Mouse (Mus musculus): ENCODE measurements around the gene Zranb1.

- TF ChIP-seq MAFK (IDR thresholded peaks at IDR 0.05; ENCODE audit: borderline replicate concordance, low read depth, low read length) = no peak
- TF ChIP-seq TCF12 (IDR thresholded peaks at IDR 0.05; ENCODE audit: low read depth, low read length) = no peak
- no peak for TF ChIP-seq SMC3 (IDR thresholded peaks at IDR 0.05; ENCODE audit: low read depth, low read length)
- TF ChIP-seq BHLHE40 (IDR thresholded peaks at IDR 0.05; ENCODE audit: borderline replicate concordance, low read depth, low read length) = no peak
- no peak for TF ChIP-seq POLR2A (IDR thresholded peaks at IDR 0.05; ENCODE audit: control insufficient read depth in 1 of 2, insufficient read depth in 1 of 2, low read depth in 1 of 2, low read length in 2 of 2, poor library complexity in 1 of 2)
- TF ChIP-seq CHD2 (IDR thresholded peaks at IDR 0.05; ENCODE audit: low read length) = no peak
- TF ChIP-seq ELF1 (IDR thresholded peaks at IDR 0.05; ENCODE audit: low read depth, low read length) = no peak
- no peak for TF ChIP-seq CHD1 (IDR thresholded peaks at IDR 0.05; ENCODE audit: low read depth, low read length)
- no peak for TF ChIP-seq CTCF (IDR thresholded peaks at IDR 0.05 in 2 of 3, conservative IDR thresholded peaks at IDR 0.05 in 1 of 3; ENCODE audit: control insufficient read depth in 1 of 3, insufficient read depth in 1 of 3, low read depth in 2 of 3, low read length in 3 of 3, poor library complexity in 1 of 3, severe bottlenecking in 1 of 3)
- TF ChIP-seq ETS1 (IDR thresholded peaks at IDR 0.05; ENCODE audit: low read depth, low read length) = no peak
- TF ChIP-seq GATA1 (IDR thresholded peaks at IDR 0.05; ENCODE audit: low read depth, low read length) = no peak
- no peak for TF ChIP-seq RAD21 (IDR thresholded peaks at IDR 0.05; ENCODE audit: low read depth, low read length)
Measured at GRCm38 (mm10) chr7:133035901-133036300, 105.0 kb downstream of the Zranb1 start.
